Mouse (Mus musculus): ENCODE measurements at regions not wholly inside any gene's neighbourhood (a gene's known extent, or its start where the extent isn't known, plus 50 kb on each side); places are given as distances from the start of the nearest gene placed in this dataset.

DNA sequence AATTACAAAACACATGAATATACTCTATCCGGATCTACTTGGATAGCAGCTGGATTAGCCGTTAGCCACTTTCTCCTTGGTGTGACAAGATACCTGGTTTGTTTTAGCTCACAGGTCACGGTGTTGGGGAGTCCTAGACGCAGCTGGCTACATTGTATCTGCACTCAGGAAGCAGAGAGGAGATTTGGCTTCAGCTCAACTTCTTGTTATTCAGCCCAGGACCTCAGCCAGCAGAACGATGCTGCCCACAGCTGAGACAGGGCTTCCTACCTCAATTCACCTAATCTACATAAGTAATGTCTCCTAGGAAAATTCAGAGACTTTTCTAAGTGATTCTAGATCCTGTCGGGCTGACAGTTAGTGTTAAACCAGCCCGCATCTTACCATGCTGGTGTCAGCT is 289.4 kb downstream of the 3100002H09Rik start:
- DNase-seq, result no peak

DNA sequence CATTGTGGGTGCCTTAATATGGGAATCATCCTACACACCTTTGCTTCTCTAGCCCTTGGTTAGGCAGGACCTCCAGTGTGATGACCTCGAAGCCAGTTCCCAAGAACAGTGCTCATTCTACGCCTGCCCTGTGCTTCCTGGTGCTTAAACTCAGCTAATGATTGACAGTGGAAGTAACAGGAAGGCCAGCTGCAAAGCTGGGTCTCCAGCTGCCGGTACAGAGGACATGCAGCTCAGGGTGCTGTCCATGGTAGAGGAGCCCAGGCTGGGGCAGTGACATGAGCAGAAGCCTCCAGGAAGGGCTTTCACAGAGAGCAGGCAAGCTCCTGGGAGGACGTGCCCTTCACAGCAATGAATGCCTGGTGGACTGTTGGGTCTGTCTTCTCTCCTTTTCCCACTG is 293.6 kb downstream of the 3100002H09Rik start:
- DNase-seq, result no peak

GRCm38 (mm10) chr4:124311657-124312056 is 298.9 kb downstream of the 3100002H09Rik start:
- DNase-seq, result no peak

GRCm38 (mm10) chr4:124310594-124310993 is 300.0 kb downstream of the 3100002H09Rik start:
- no peak for DNase-seq

GRCm38 (mm10) chr4:124305871-124306555 is 304.6 kb downstream of the 3100002H09Rik start:
- peak; percentile 13 for DNase-seq

DNA sequence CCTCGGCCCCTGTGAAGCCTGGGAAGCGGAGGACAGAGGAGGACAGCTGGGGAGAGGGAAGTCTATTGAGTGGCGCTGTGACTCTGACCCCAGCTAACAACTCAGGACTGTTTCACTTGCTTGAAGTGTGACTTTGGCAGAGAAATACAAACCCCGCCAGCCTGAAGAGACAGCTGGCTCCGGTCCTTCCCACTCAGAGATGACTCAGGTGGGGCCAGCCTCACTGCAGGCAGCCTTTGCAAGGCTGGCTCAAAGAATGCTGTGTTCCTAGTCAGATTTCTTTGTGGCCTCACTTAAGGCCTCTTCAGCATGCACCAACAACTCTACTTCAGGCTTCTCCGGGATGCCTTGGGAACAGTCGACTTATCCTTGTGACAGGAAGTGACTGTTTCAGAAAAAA is 307.7 kb downstream of the 3100002H09Rik start:
- peak; percentile 58 for DNase-seq

DNA sequence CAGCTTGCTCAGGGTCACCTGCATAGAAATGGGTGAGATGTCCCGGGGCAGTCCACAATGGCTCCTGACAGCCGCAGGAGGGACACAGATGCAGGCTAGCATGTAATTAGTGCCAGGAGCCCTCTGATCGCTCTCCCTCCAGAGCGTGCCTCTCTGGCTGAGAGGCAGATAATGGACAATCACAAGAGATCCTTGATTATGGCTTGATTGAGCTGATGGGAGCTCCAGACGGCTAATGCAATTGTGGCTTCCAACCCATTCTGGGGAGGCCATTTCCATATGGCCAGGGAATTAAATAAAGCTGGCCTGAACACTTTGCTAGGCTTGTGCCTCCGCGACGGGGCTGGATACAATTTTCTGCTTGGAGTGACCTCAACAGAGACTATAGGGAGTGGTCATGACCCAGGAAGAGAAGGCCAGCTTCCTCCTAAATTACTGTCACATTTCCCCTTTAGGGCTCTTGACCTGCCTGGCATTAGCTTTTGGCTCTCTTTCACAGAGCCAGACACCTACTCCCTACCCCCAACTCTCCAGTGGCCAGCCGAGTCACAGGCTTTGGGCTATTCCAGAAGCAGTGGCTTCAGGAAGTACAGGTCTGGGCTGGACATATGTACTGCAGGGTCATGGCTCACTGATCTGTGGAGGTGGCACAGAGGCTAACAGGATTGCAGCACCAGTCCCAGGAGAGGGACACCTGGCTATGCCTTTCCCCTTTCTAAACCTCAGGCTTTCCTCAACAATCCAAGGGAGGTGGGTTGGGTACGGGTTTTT is 311.8 kb downstream of the 3100002H09Rik start:
- no peak for DNase-seq

DNA sequence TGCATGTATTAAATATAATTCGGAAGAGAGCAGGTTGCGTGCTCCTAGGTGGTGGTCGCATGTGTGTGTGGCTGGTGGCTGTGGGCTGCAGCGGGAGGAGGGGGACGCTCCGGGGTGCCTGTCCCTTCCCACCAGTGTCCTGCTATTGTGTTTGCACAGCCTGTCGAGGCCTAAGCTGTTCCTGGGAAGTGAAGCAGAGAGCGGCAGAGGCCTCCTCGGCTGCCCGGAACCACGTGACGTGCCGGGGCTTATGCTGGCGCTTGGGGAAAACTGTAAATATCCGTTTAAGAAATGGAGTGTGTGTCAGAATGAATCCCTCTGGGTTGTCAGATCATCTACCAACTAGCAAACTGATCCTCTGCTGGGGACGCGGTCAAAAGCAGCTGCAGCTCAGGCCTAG is 318.3 kb downstream of the 3100002H09Rik start:
- DNase-seq, result no peak

DNA sequence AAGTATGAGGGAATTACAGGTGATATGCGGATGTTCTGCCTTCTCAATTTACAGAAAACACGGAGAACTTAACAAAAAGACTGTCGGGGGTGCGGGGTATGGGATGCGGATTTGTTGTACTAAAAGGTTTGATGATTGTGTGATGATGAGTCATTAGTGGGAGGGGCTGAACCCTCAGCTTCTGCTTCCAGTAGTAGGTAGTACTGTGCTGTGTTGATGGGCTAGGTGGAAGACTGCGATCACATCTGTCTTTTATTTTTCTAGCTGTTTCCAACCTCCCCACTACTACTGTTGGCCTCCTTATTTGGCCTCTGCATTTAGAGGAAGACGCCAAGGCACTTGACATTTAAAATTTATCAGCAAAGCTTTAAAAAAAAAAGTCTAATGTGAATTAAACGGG is 318.8 kb downstream of the 3100002H09Rik start:
- DNase-seq, result no peak

GRCm38 (mm10) chr4:124287471-124287870 is 323.1 kb downstream of the 3100002H09Rik start:
- DNase-seq, result no peak

DNA sequence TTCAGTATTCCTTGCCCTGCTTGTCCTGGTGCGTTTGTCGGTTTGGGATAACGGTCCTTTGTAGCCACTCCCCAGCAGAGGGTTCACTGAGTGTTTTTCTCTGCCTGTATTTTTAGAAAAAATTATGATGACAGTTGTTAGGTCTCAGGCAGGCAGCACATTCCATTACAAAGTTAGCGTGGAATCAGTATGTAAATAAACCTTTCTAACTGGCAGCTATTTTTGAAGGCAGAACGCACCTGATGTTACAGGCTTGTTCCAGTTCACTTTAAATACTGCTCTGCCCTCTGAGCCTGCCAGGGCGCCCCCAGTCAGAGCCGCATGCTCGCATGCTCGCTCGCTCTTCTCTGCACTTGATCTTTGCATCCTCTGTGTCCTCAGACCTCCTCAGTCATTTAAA is 331.9 kb downstream of the 3100002H09Rik start:
- DNase-seq, result no peak

DNA sequence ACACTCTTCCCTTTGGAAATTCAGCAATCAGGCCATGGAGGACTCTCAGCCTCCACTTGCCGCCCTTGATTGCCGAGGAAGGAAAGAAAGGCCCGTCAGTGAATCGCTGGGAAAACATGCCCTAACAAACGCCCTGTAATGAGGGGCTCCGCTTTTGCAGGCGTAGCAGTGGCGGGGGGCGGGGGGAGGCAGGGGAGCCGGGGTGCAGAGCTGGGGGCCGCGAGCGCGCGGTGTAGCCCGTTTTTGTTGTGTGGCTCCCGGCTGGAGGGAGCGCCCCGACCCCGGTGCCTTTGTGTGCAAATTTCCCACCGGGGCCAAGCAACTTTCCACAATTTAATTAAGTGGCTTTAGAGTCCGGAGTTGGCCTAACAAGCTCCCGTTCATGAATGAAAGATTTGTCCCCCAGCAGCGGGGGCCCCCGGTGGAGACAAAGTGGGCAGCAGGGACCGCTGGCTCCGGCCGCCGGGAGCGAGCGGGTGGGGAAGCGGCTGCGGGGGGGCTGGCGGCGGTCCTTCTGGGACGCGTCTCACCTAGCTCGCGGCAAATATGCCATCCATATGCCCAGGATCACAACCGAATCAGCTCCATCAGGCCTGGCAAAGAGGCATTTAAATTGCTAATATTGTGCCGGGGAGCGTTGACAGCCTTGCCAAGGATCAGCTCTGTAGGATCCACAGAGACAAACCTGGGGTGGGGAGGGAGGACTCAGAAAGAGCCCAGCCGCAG is 333.0 kb downstream of the 3100002H09Rik start:
- peak; percentile 17 for DNase-seq

GRCm38 (mm10) chr4:124276741-124277455 is 333.7 kb downstream of the 3100002H09Rik start:
- DNase-seq, result no peak

- no peak for DNase-seq
Measured at GRCm38 (mm10) chr4:124272002-124272401, 338.6 kb downstream of the 3100002H09Rik start.

DNA sequence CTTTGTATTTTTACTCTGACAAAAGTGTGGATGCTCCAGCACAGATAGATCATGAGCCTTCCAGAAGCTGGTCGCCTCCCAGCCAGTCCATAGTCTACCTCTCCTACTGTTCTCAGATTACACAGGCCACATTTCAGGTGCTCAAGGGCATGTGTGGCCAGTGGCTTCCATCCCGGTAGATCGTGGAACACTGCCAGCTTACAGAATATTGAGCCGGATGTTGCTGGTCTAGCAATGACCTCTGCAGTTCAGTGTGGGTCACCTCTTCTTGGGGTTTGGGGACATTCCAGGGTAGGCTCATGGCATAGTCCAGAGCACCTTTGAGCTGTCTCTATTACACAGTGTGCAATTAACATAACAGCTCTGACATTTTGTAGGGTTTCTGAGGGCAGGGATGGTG is 342.2 kb downstream of the 3100002H09Rik start:
- DNase-seq, result no peak

DNA sequence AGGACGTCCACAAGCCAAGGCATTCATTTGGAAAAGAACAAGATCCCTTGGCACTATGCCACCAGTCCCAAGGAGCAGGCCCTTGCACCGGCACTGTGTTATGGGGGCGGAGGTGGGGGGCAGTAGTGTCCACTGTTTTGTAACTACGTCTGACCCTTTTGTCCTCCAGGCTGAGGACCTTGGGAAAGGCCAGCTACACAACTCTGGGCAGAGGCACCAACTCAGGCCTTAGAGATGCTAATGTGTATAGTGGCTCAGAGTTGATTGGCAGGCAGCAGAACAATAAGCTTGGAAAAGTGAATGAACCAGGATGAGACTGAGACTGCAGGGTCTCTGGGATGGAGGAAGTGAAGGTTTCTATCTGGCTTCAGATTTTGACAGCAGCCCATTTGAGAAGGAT is 344.0 kb downstream of the 3100002H09Rik start:
- DNase-seq, result no peak

- peak; percentile 76 for DNase-seq
Measured at GRCm38 (mm10) chr4:124265527-124265926, 345.1 kb downstream of the 3100002H09Rik start.

GRCm38 (mm10) chr4:124257006-124257405 is 339.2 kb upstream of the 4930535I16Rik start:
- DNase-seq, result no peak

DNA sequence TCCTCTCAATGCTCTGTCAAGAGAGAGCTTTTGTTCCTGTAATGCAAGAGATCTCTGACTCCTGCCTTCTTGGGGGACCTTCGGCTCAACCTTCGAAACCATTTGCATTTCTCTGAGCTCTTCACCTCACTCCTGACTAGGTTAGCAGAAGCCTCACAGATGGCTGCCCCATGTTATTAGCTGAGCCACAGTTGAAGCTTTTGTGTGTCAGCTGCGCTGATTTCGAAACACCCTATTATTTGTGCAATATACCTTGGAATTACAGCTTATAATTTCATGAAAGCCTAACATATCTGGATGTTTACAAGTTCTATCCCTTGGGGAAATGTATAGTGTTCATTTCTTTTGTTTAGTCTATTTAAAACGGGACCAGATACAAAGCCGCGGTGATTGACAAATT is 338.7 kb upstream of the 4930535I16Rik start:
- no peak for DNase-seq

GRCm38 (mm10) chr4:124255183-124255543 is 337.3 kb upstream of the 4930535I16Rik start:
- DNase-seq, result no peak

GRCm38 (mm10) chr4:124254446-124255182 is 336.8 kb upstream of the 4930535I16Rik start:
- DNase-seq, result no peak

- no peak for DNase-seq
Measured at GRCm38 (mm10) chr4:124241600-124241999, 323.8 kb upstream of the 4930535I16Rik start.
